Mouse (Mus musculus): Measurements from ENCODE around the gene Cyp2d34. TPM values are rescaled to one million over a fixed set of nuclear protein-coding genes. Genes with fewer than 3 reads are reported as not detected.

Cyp2d34 gene
- polyA plus RNA-seq, 1 experiment: not detected

- H3K36me3 ChIP-seq (ENCODE audit: control insufficient read depth, insufficient read depth, low read length): no peaks in the 10 kb centered on the region
- H3K4me1 ChIP-seq (ENCODE audit: control insufficient read depth, insufficient read depth, low read length): no peaks in the 10 kb centered on the region
- H3K4me3 ChIP-seq (ENCODE audit: control insufficient read depth, low read depth, low read length): no peak overlapping the region
- no peaks in the 10 kb centered on the region for H3K27me3 ChIP-seq (ENCODE audit: control insufficient read depth, insufficient read depth, low read length)
- H3K27ac ChIP-seq (ENCODE audit: control insufficient read depth, insufficient read depth, low read depth, low read length): no peak overlapping the region
- TF ChIP-seq POLR2A (IDR thresholded peaks at IDR 0.05; ENCODE audit: control insufficient read depth, low read depth, low read length) (no peak), CTCF (IDR thresholded peaks at IDR 0.05; ENCODE audit: control insufficient read depth, insufficient read depth, insufficient replicate concordance, low read depth, low read length) (no peak)
Observed at GRCm38 (mm10) chr15:82640201-82640600, 19.5 kb upstream of the Cyp2d34 start.

GRCm38 (mm10) chr15:82637130-82638075, 16.7 kb upstream of the Cyp2d34 start:
- H3K27me3 ChIP-seq (ENCODE audit: control insufficient read depth, insufficient read depth, low read length): no peaks in the 10 kb centered on the region
- H3K4me1 ChIP-seq (ENCODE audit: control insufficient read depth, insufficient read depth, low read length): no peaks in the 10 kb centered on the region
- TF ChIP-seq CTCF (IDR thresholded peaks at IDR 0.05; ENCODE audit: control insufficient read depth, insufficient read depth, insufficient replicate concordance, low read depth, low read length) (no peak), POLR2A (IDR thresholded peaks at IDR 0.05; ENCODE audit: control insufficient read depth, low read depth, low read length) (no peak)
- no peaks in the 10 kb centered on the region for H3K36me3 ChIP-seq (ENCODE audit: control insufficient read depth, insufficient read depth, low read length)
- no peak overlapping the region for H3K4me3 ChIP-seq (ENCODE audit: control insufficient read depth, low read depth, low read length)
- H3K27ac ChIP-seq (ENCODE audit: control insufficient read depth, insufficient read depth, low read depth, low read length): no peak overlapping the region

- Histone ChIP-seq H3K4me1 (ENCODE audit: control insufficient read depth, insufficient read depth, low read length) (no peaks in the 10 kb centered on the region), H3K4me3 (ENCODE audit: control insufficient read depth, low read depth, low read length) (no peak overlapping the region), H3K27ac (ENCODE audit: control insufficient read depth, insufficient read depth, low read depth, low read length) (no peak overlapping the region), H3K27me3 (ENCODE audit: control insufficient read depth, insufficient read depth, low read length) (no peaks in the 10 kb centered on the region), H3K36me3 (ENCODE audit: control insufficient read depth, insufficient read depth, low read length) (no peaks in the 10 kb centered on the region)
- TF ChIP-seq POLR2A (IDR thresholded peaks at IDR 0.05; ENCODE audit: control insufficient read depth, low read depth, low read length): no peak
- TF ChIP-seq CTCF (IDR thresholded peaks at IDR 0.05; ENCODE audit: control insufficient read depth, insufficient read depth, insufficient replicate concordance, low read depth, low read length): no peak
Observed at GRCm38 (mm10) chr15:82634976-82635375, 14.2 kb upstream of the Cyp2d34 start.

GRCm38 (mm10) chr15:82621993-82622392, 1.2 kb upstream of the Cyp2d34 start:
- H3K27me3 ChIP-seq (ENCODE audit: control insufficient read depth, insufficient read depth, low read length): no peaks in the 10 kb centered on the region
- H3K4me1 ChIP-seq (ENCODE audit: control insufficient read depth, insufficient read depth, low read length): no peaks in the 10 kb centered on the region

GRCm38 (mm10) chr15:82618362-82619020, 2.3 kb downstream of the Cyp2d34 start:
- Histone ChIP-seq H3K27ac (ENCODE audit: control insufficient read depth, insufficient read depth, low read depth, low read length) (no peak overlapping the region), H3K27me3 (ENCODE audit: control insufficient read depth, insufficient read depth, low read length) (no peaks in the 10 kb centered on the region), H3K36me3 (ENCODE audit: control insufficient read depth, insufficient read depth, low read length) (no peaks in the 10 kb centered on the region), H3K4me1 (ENCODE audit: control insufficient read depth, insufficient read depth, low read length) (no peaks in the 10 kb centered on the region), H3K4me3 (ENCODE audit: control insufficient read depth, low read depth, low read length) (no peak overlapping the region)
- TF ChIP-seq POLR2A (IDR thresholded peaks at IDR 0.05; ENCODE audit: control insufficient read depth, low read depth, low read length) (no peak), CTCF (IDR thresholded peaks at IDR 0.05; ENCODE audit: control insufficient read depth, insufficient read depth, insufficient replicate concordance, low read depth, low read length) (no peak)

More at GRCm38 (mm10) chr15:82621993-82622392, 1.2 kb upstream of the Cyp2d34 start:
- Histone ChIP-seq H3K4me3 (ENCODE audit: control insufficient read depth, low read depth, low read length) (no peak overlapping the region), H3K27ac (ENCODE audit: control insufficient read depth, insufficient read depth, low read depth, low read length) (no peak overlapping the region), H3K36me3 (ENCODE audit: control insufficient read depth, insufficient read depth, low read length) (no peaks in the 10 kb centered on the region)
- no peak for TF ChIP-seq CTCF (IDR thresholded peaks at IDR 0.05; ENCODE audit: control insufficient read depth, insufficient read depth, insufficient replicate concordance, low read depth, low read length)
- no peak for TF ChIP-seq POLR2A (IDR thresholded peaks at IDR 0.05; ENCODE audit: control insufficient read depth, low read depth, low read length)

GRCm38 (mm10) chr15:82582621-82583020, 38.1 kb downstream of the Cyp2d34 start:
- TF ChIP-seq POLR2A (IDR thresholded peaks at IDR 0.05; ENCODE audit: control insufficient read depth, low read depth, low read length) (no peak), CTCF (IDR thresholded peaks at IDR 0.05; ENCODE audit: control insufficient read depth, insufficient read depth, insufficient replicate concordance, low read depth, low read length) (no peak)
- H3K36me3 ChIP-seq (ENCODE audit: control insufficient read depth, insufficient read depth, low read length): no peaks in the 10 kb centered on the region
- peak overlapping the region; percentile 42; the same call in 1 of the 2 replicates for H3K4me3 ChIP-seq (ENCODE audit: control insufficient read depth, low read depth, low read length)
- H3K4me1 ChIP-seq (ENCODE audit: control insufficient read depth, insufficient read depth, low read length): peaks cover 6% of the 10 kb centered on the region
- H3K27ac ChIP-seq (ENCODE audit: control insufficient read depth, insufficient read depth, low read depth, low read length): no peak overlapping the region
- H3K27me3 ChIP-seq (ENCODE audit: control insufficient read depth, insufficient read depth, low read length): no peaks in the 10 kb centered on the region

GRCm38 (mm10) chr15:82579071-82579470, 41.7 kb downstream of the Cyp2d34 start:
- H3K27me3 ChIP-seq (ENCODE audit: control insufficient read depth, insufficient read depth, low read length): no peaks in the 10 kb centered on the region
- H3K4me3 ChIP-seq (ENCODE audit: control insufficient read depth, low read depth, low read length): no peak overlapping the region
- no peaks in the 10 kb centered on the region for H3K36me3 ChIP-seq (ENCODE audit: control insufficient read depth, insufficient read depth, low read length)
- TF ChIP-seq POLR2A (IDR thresholded peaks at IDR 0.05; ENCODE audit: control insufficient read depth, low read depth, low read length): no peak
- no peak for TF ChIP-seq CTCF (IDR thresholded peaks at IDR 0.05; ENCODE audit: control insufficient read depth, insufficient read depth, insufficient replicate concordance, low read depth, low read length)
- peaks cover 6% of the 10 kb centered on the region for H3K4me1 ChIP-seq (ENCODE audit: control insufficient read depth, insufficient read depth, low read length)
- H3K27ac ChIP-seq (ENCODE audit: control insufficient read depth, insufficient read depth, low read depth, low read length): no peak overlapping the region
